ENCODE assay signal across 9 mouse cellular contexts in the genomic region with DNA sequence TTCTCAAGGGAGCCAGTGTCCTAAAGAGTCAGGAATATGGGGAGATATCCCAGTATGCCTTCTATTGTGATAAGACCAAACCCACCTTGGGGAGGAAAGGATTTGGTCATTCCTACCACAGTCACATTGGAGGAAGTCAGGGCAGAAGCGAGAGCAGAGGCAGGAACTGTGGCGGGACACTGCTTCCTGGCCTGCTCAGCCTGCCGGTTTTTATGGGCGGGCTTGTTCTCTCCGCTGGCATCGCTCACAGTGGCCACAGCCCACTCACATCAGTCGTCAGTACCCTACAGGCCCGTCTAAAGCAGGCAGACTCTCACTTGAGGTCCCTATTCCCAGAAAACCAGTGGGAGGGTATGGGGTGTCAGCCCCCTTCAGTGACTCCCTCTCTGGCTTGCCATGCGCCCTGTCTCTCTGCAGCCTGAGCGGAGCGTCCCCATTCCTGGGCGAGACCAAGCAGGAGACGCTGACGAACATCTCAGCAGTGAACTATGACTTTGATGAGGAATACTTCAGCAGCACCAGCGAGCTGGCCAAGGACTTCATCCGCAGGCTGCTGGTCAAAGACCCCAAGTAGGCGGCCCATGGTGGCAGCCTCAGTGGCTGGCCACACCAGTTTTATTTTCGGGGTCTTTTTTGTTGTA. TPM values are rescaled to one million over a fixed set of nuclear protein-coding genes. Genes with fewer than 3 reads are reported as not detected.
DNase-seq lines count a peak whose midpoint lies in the region; ATAC-seq and TF ChIP-seq lines count a peak whose summit lies in the region.
"Had no signal": no experiment of that assay in that cellular context is flagged by ENCODE, and none has a peak within 500 bp of the region (broad histone marks: within the 10 kb centered on the region; RNA-seq: fewer than 3 reads in every experiment).

No protein-coding gene starts in this region.

- no peak for TF ChIP-seq POLR2A in CH12.LX (IDR thresholded peaks at IDR 0.05; ENCODE audit: low read depth, low read length)

- in situ Hi-C loops in CH12.LX (cut with MboI; ENCODE audit: low pct_ligation_motif_present, low pct_unique_long_range_greater_than_20kb, low sequenced_read_pairs) = loop anchor here (10.0 kb wide), 1 partner anchor 163 kb away; a partner anchor contains a TSS

- peaks cover 27 to 47% of the 10 kb centered on the region in 2 experiments for H3K36me3 ChIP-seq in CH12.LX (replicated peaks in 1 of 2; ENCODE audit: control insufficient read depth in 1 of 2, insufficient read depth in 1 of 2, low read length in 1 of 2)
- peaks cover 48% of the 10 kb centered on the region for H3K36me3 ChIP-seq in heart, embryonic 13.5 days
- H3K36me3 ChIP-seq in limb, embryonic 13.5 days = peaks cover 45% of the 10 kb centered on the region
- H3K36me3 ChIP-seq in neural tube, embryonic 15.5 days = peaks cover 34% of the 10 kb centered on the region

- no peak for TF ChIP-seq EP300 in CH12.LX (IDR thresholded peaks at IDR 0.05; ENCODE audit: low read length)

- no peaks in the 10 kb centered on the region for H3K9me3 ChIP-seq in CH12.LX (replicated peaks; ENCODE audit: low read length)
- no peaks in the 10 kb centered on the region for H3K9me3 ChIP-seq in heart, embryonic 13.5 days
- H3K9me3 ChIP-seq in limb, embryonic 13.5 days = no peaks in the 10 kb centered on the region
- H3K9me3 ChIP-seq in neural tube, embryonic 15.5 days (replicated peaks) = no peaks in the 10 kb centered on the region

- H3K4me1 ChIP-seq in CH12.LX (ENCODE audit: control insufficient read depth in 1 of 2, insufficient read depth in 2 of 2) = peaks cover 23 to 50% of the 10 kb centered on the region in 2 experiments
- H3K4me1 ChIP-seq in heart, embryonic 13.5 days = peaks cover 36% of the 10 kb centered on the region
- H3K4me1 ChIP-seq in limb, embryonic 13.5 days = peaks cover 28% of the 10 kb centered on the region
- H3K4me1 ChIP-seq in neural tube, embryonic 15.5 days = peaks cover 36% of the 10 kb centered on the region

- dilution Hi-C loops in CH12.LX (cut with MboI; ENCODE audit: extremely low pct_ligation_motif_present, extremely low pct_unique_long_range_greater_than_20kb, low sequenced_read_pairs) = no loop called here

- no peak for ATAC-seq in heart, embryonic 13.5 days (ENCODE audit: extremely low read depth, insufficient number of reproducible peaks, low FRiP score, low TSS enrichment)
- ATAC-seq in limb, embryonic 13.5 days (ENCODE audit: low FRiP score, low read depth) = no peak
- no peak for ATAC-seq in neural tube, embryonic 15.5 days (ENCODE audit: low FRiP score)
- no peak for ATAC-seq in cerebellum, adult (ENCODE audit: insufficient number of reproducible peaks, low FRiP score, low TSS enrichment)

- DNase-seq in adrenal gland, postnatal 10 days = peak; percentile 29
- no peak for DNase-seq in adrenal gland, postnatal 14 days
- DNase-seq in CH12.LX (ENCODE audit: extremely low read depth) = no peak
- no peak for DNase-seq in left cerebral cortex, adult 11 months (ENCODE audit: low spot score)

- H3K27ac ChIP-seq in CH12.LX (ENCODE audit: insufficient read depth, low read depth) = no peak overlapping the region
- peak overlapping the region; percentile 99 for H3K27ac ChIP-seq in heart, embryonic 13.5 days (replicated peaks)
- no peak overlapping the region for H3K27ac ChIP-seq in limb, embryonic 13.5 days
- peak overlapping the region; percentile 98 for H3K27ac ChIP-seq in neural tube, embryonic 15.5 days (replicated peaks)

- no peak for TF ChIP-seq RAD21 in CH12.LX (IDR thresholded peaks at IDR 0.05; ENCODE audit: low read depth, low read length)

- WGBS in heart, embryonic 13.5 days = 71% methylated on average over 18 of the region's 18 CpGs
- WGBS in limb, embryonic 13.5 days = 86% methylated on average over 18 of the region's 18 CpGs
- 88% methylated on average over 18 of the region's 18 CpGs for WGBS in neural tube, embryonic 15.5 days

- peak overlapping the region; percentile 65 for H3K4me2 ChIP-seq in CH12.LX (ENCODE audit: insufficient read depth, low read depth, poor library complexity, severe bottlenecking)
- H3K4me2 ChIP-seq in heart, embryonic 13.5 days = peak overlapping the region; percentile 92
- H3K4me2 ChIP-seq in limb, embryonic 13.5 days (replicated peaks) = peak overlapping the region; percentile 95
- H3K4me2 ChIP-seq in neural tube, embryonic 15.5 days = peak overlapping the region; percentile 95

- no peak for TF ChIP-seq CTCF in CH12.LX (conservative IDR thresholded peaks at IDR 0.05 in 1 of 2, IDR thresholded peaks at IDR 0.05 in 1 of 2; ENCODE audit: low read depth in 2 of 2, low read length in 2 of 2)

- peaks cover 3% of the 10 kb centered on the region for H3K27me3 ChIP-seq in CH12.LX (replicated peaks)
- peaks cover 28% of the 10 kb centered on the region for H3K27me3 ChIP-seq in heart, embryonic 13.5 days (replicated peaks)
- peaks cover 34% of the 10 kb centered on the region for H3K27me3 ChIP-seq in limb, embryonic 13.5 days
- H3K27me3 ChIP-seq in neural tube, embryonic 15.5 days (replicated peaks) = peaks cover 19% of the 10 kb centered on the region

- no peaks in the 10 kb centered on the region for H3K79me2 ChIP-seq in CH12.LX (replicated peaks; ENCODE audit: control insufficient read depth, extremely low read depth, insufficient read depth, poor library complexity, severe bottlenecking)

- peak overlapping the region in 1 of 3 experiments; percentile 59 for H3K4me3 ChIP-seq in CH12.LX (replicated peaks in 1 of 3; ENCODE audit: low read depth in 2 of 3, low read length in 2 of 3, poor library complexity in 1 of 3)
- peak overlapping the region; percentile 65 for H3K4me3 ChIP-seq in heart, embryonic 13.5 days
- H3K4me3 ChIP-seq in limb, embryonic 13.5 days = peak overlapping the region; percentile 68
- peak overlapping the region; percentile 56; the same call in 1 of the 2 replicates for H3K4me3 ChIP-seq in neural tube, embryonic 15.5 days (replicated peaks)

- H3K9ac ChIP-seq in CH12.LX (ENCODE audit: insufficient read depth, low read depth) = peak overlapping the region; percentile 67
- peak overlapping the region; percentile 92 for H3K9ac ChIP-seq in heart, embryonic 13.5 days
- peak overlapping the region; percentile 85; the same call in 1 of the 2 replicates for H3K9ac ChIP-seq in limb, embryonic 13.5 days
- H3K9ac ChIP-seq in neural tube, embryonic 15.5 days (replicated peaks) = no peak overlapping the region

TF ChIP-seq in CH12.LX, 34 proteins besides CTCF, POLR2A, EP300 and RAD21 (continues in another document):
- TF ChIP-seq PAX5 (IDR thresholded peaks at IDR 0.05; ENCODE audit: low read length) (no peak), MAZ (IDR thresholded peaks at IDR 0.05; ENCODE audit: low read depth, low read length) (no peak), MEF2A (IDR thresholded peaks at IDR 0.05; ENCODE audit: borderline replicate concordance, low read depth, low read length) (no peak), MAFK (IDR thresholded peaks at IDR 0.05; ENCODE audit: insufficient replicate concordance, low read length) (no peak), UBTF (IDR thresholded peaks at IDR 0.05; ENCODE audit: low read depth, low read length) (no peak)

RNA-seq across cellular contexts. Expression of a gene that starts 7.8 kb away (rescaled TPM):
- not detected for total RNA-seq in adrenal gland, postnatal 10 days (2021)
- total RNA-seq in adrenal gland, postnatal 14 days (2021) = not detected in 2 replicates
- total RNA-seq in CH12.LX (2012; rRNA removed) = 0.29 TPM in 1 of 2 replicates, not detected in the other
- not detected in 2 replicates for total RNA-seq in CH12.LX (2014; rRNA removed)
- polyA plus RNA-seq in CH12.LX (2012; ENCODE audit: insufficient read length, low read depth) = 0.27 and 0.35 TPM in 2 replicates
- polyA plus RNA-seq in heart, embryonic 13.5 days (2015; fragmentation: Nextera tagmentation; extraction: Ambion mirVana) = 0.27 TPM in 1 of 2 replicates, not detected in the other
- polyA plus RNA-seq in limb, embryonic 13.5 days (2015; fragmentation: Nextera tagmentation; extraction: Ambion mirVana) = not detected in 2 replicates
- polyA plus RNA-seq in neural tube, embryonic 15.5 days (2015; fragmentation: Nextera tagmentation; extraction: Ambion mirVana) = not detected in 2 replicates
- polyA plus RNA-seq: erythroblast, embryonic 14.5 days had no signal

RNA-seq across cellular contexts. Expression of a gene that starts 8.7 kb away (rescaled TPM):
- total RNA-seq in adrenal gland, postnatal 10 days (2021) = 10 to 100 TPM; 55.3 to 55.6 TPM
- total RNA-seq in adrenal gland, postnatal 14 days (2021) = 58.3 and 62.2 TPM in 2 replicates
- total RNA-seq in CH12.LX (2012; rRNA removed) (43.9 and 46.2 TPM in 2 replicates), CH12.LX (2014; rRNA removed) (25.4 and 27.5 TPM in 2 replicates)
- polyA plus RNA-seq in CH12.LX (2012; ENCODE audit: insufficient read length, low read depth) = 39.5 and 44.5 TPM in 2 replicates
- polyA plus RNA-seq in heart, embryonic 13.5 days (2015; fragmentation: Nextera tagmentation; extraction: Ambion mirVana) = 41.5 and 42.4 TPM in 2 replicates
- polyA plus RNA-seq in limb, embryonic 13.5 days (2015; fragmentation: Nextera tagmentation; extraction: Ambion mirVana) = 53.4 and 53.7 TPM in 2 replicates
- 65.7 and 70.4 TPM in 2 replicates for polyA plus RNA-seq in neural tube, embryonic 15.5 days (2015; fragmentation: Nextera tagmentation; extraction: Ambion mirVana)

RNA-seq across cellular contexts. Expression of a gene that starts 10.4 kb away (rescaled TPM):
- 1 to 10 TPM in 1 of 2 experiments, under 1 TPM in 1; 0.15 to 4.9 TPM for total RNA-seq in adrenal gland, postnatal 10 days (2021)
- total RNA-seq in adrenal gland, postnatal 14 days (2021) = not detected in 2 replicates
- 0.08 TPM in 1 of 2 replicates, not detected in the other for total RNA-seq in CH12.LX (2012; rRNA removed)
- not detected in 2 replicates for total RNA-seq in CH12.LX (2014; rRNA removed)
- not detected in 2 replicates for polyA plus RNA-seq in CH12.LX (2012; ENCODE audit: insufficient read length, low read depth)
- 5.2 and 6.1 TPM in 2 replicates for polyA plus RNA-seq in heart, embryonic 13.5 days (2015; fragmentation: Nextera tagmentation; extraction: Ambion mirVana)
- 0.18 and 0.26 TPM in 2 replicates for polyA plus RNA-seq in limb, embryonic 13.5 days (2015; fragmentation: Nextera tagmentation; extraction: Ambion mirVana)
- 0.17 and 0.26 TPM in 2 replicates for polyA plus RNA-seq in neural tube, embryonic 15.5 days (2015; fragmentation: Nextera tagmentation; extraction: Ambion mirVana)
- polyA plus RNA-seq: erythroblast, embryonic 14.5 days had no signal

RNA-seq across cellular contexts. Expression of a gene that starts 15.0 kb away (rescaled TPM):
- 1,000 to 10,000 TPM; 1,466 to 1,521 TPM for total RNA-seq in adrenal gland, postnatal 10 days (2021)
- 1,390 and 1,511 TPM in 2 replicates for total RNA-seq in adrenal gland, postnatal 14 days (2021)
- 3,382 and 4,660 TPM in 2 replicates for total RNA-seq in CH12.LX (2012; rRNA removed)
- total RNA-seq in CH12.LX (2014; rRNA removed) = 1,528 and 1,752 TPM in 2 replicates
- polyA plus RNA-seq in CH12.LX (2012; ENCODE audit: insufficient read length, low read depth) = 2,532 and 2,649 TPM in 2 replicates
- 393 and 411 TPM in 2 replicates for polyA plus RNA-seq in heart, embryonic 13.5 days (2015; fragmentation: Nextera tagmentation; extraction: Ambion mirVana)
- 577 and 592 TPM in 2 replicates for polyA plus RNA-seq in limb, embryonic 13.5 days (2015; fragmentation: Nextera tagmentation; extraction: Ambion mirVana)
- 493 and 549 TPM in 2 replicates for polyA plus RNA-seq in neural tube, embryonic 15.5 days (2015; fragmentation: Nextera tagmentation; extraction: Ambion mirVana)

RNA-seq across cellular contexts. Expression of a gene that starts 23.7 kb away (rescaled TPM):
- total RNA-seq in adrenal gland, postnatal 10 days (2021) = 10 to 100 TPM; 25.8 to 26.5 TPM
- 27.3 and 28.3 TPM in 2 replicates for total RNA-seq in adrenal gland, postnatal 14 days (2021)
- total RNA-seq in CH12.LX (2012; rRNA removed) (24.3 and 26.6 TPM in 2 replicates), CH12.LX (2014; rRNA removed) (13.6 and 15.3 TPM in 2 replicates)
- 26.5 and 33.5 TPM in 2 replicates for polyA plus RNA-seq in CH12.LX (2012; ENCODE audit: insufficient read length, low read depth)
- polyA plus RNA-seq in heart, embryonic 13.5 days (2015; fragmentation: Nextera tagmentation; extraction: Ambion mirVana) = 35.7 and 40.3 TPM in 2 replicates
- 62.2 and 62.3 TPM in 2 replicates for polyA plus RNA-seq in limb, embryonic 13.5 days (2015; fragmentation: Nextera tagmentation; extraction: Ambion mirVana)
- polyA plus RNA-seq in neural tube, embryonic 15.5 days (2015; fragmentation: Nextera tagmentation; extraction: Ambion mirVana) = 52.8 and 57.3 TPM in 2 replicates

Comparison
In these comparisons a context has a peak if more than half of its experiments do, and no peak if none do; other contexts are left out.
1. H3K27ac ChIP-seq: peak in heart, embryonic 13.5 days (single experiment) and neural tube, embryonic 15.5 days (single experiment); none in CH12.LX (single experiment) and limb, embryonic 13.5 days (single experiment).
2. Peak in every context shown above with its lines, with median percentiles within 50 percentile points of each other: H3K4me2 ChIP-seq.